Mouse (Mus musculus) kidney, postnatal 0 days (tissue): ENCODE measurements around the gene Inpp5b. TPM values are rescaled to one million over a fixed set of nuclear protein-coding genes. Genes with fewer than 3 reads are reported as not detected.

Source experiments
- ATAC-seq: fragments of 200-750 bp; cut with Nextera tagmentation; replicated peaks from 2 replicates; pipeline ENCODE4 v1.8.0; 2017; ENCODE audit warnings: low read depth, moderate number of reproducible peaks, moderate TSS enrichment, moderate library complexity; ENCODE audit not compliant: low FRiP score
- DNase-seq: peaks from one replicate; pipeline ENCODE4 v3.0.0-alpha.2; 2016; ENCODE audit warnings: low spot score
- H3K27ac ChIP-seq: fragments of 300-500 bp; sonication (generic); 2 replicates; pipeline ENCODE4 v1.5.1; 2014; ENCODE audit warnings: mild to moderate bottlenecking
- H3K27me3 ChIP-seq: fragments of 300-500 bp; sonication (generic); 2 replicates; pipeline ENCODE4 v1.6.1; 2014; ENCODE audit warnings: low read length, mixed read lengths; ENCODE audit not compliant: insufficient read depth
- H3K36me3 ChIP-seq: fragments of 300-500 bp; sonication (generic); 2 replicates; pipeline ENCODE4 v1.6.1; 2014; ENCODE audit warnings: low read length, mixed read lengths; ENCODE audit not compliant: insufficient read depth
- H3K4me1 ChIP-seq: fragments of 300-500 bp; sonication (generic); replicated peaks from 2 replicates; pipeline ENCODE4 v1.6.1; 2014; ENCODE audit warnings: antibody characterized with exemption, low read length, mixed read lengths; ENCODE audit not compliant: insufficient read depth
- H3K4me2 ChIP-seq: fragments of 300-500 bp; sonication (generic); 2 replicates; pipeline ENCODE4 v1.6.1; 2014; ENCODE audit warnings: mild to moderate bottlenecking, low read length, moderate library complexity, mixed read lengths
- H3K4me3 ChIP-seq: fragments of 300-500 bp; sonication (generic); replicated peaks from 2 replicates; pipeline ENCODE4 v1.5.1; 2014; ENCODE audit warnings: low read depth, low read length
- H3K9ac ChIP-seq: fragments of 300-500 bp; sonication (generic); 2 replicates; pipeline ENCODE4 v1.6.1; 2014; ENCODE audit warnings: low read depth, low read length
- H3K9me3 ChIP-seq: fragments of 300-500 bp; sonication (generic); replicated peaks from 2 replicates; pipeline ENCODE4 v1.6.1; 2016; ENCODE audit warnings: low read length, inconsistent platforms, mixed read lengths
- CTCF ChIP-seq: IDR thresholded peaks from 2 replicates; pipeline ENCODE4 v1.5.1; 2016; ENCODE audit warnings: antibody characterized with exemption, low read depth, mild to moderate bottlenecking, moderate library complexity
- WGBS: fragments of 180-500 bp; shearing (Covaris S2); extraction: QIAGEN DNeasy Blood & Tissue Kit; methylation state at CpG from one replicate; pipeline ENCODE4 v1.1.7; 2014; 5-methylcytosine and 5-hydroxymethylcytosine counted together
- polyA plus RNA-seq: library from polyadenylated mRNA; unstranded; fragments of >200 nt; fragmentation: Nextera tagmentation; extraction: Ambion mirVana; gene quantifications from 2 replicates; pipeline ENCODE4 v1.2.1, GENCODE M21; 2015

Inpp5b gene
- polyA plus RNA-seq, 1 experiment from 2014 or later = 21.8 TPM

- Histone ChIP-seq H3K27ac (no peak overlapping the region), H3K4me2 (no peak overlapping the region), H3K4me3 (no peak overlapping the region), H3K4me1 (no peaks in the 10 kb centered on the region), H3K27me3 (no peaks in the 10 kb centered on the region), H3K36me3 (0 out of 2 replicates have a peak, but pooled peaks cover under 1% of the 10 kb centered on the region), H3K9ac (no peak overlapping the region), H3K9me3 (no peaks in the 10 kb centered on the region)
- no peak for TF ChIP-seq CTCF
- DNase-seq (no peak), ATAC-seq (no peak)
- WGBS = 56% methylated on average over 1 of the region's 1 CpGs
Measured at GRCm38 (mm10) chr4:124738783-124739182, 2.9 kb upstream of the Inpp5b start.

- no peaks in the 10 kb centered on the region for H3K27me3 ChIP-seq
- peaks cover 5% of the 10 kb centered on the region; the same call in 1 of the 2 replicates for H3K36me3 ChIP-seq
- TF ChIP-seq CTCF = no peak
- no peaks in the 10 kb centered on the region for H3K9me3 ChIP-seq
- ATAC-seq = peak; percentile 49
- no peaks in the 10 kb centered on the region for H3K4me1 ChIP-seq
- no peak overlapping the region for H3K27ac ChIP-seq
- peak; percentile 2 for DNase-seq
- no peak overlapping the region for H3K9ac ChIP-seq
- WGBS = 86% methylated on average over 11 of the region's 11 CpGs
- no peak overlapping the region for H3K4me2 ChIP-seq
- H3K4me3 ChIP-seq = no peak overlapping the region
Measured at GRCm38 (mm10) chr4:124742839-124743238, 1.2 kb downstream of the Inpp5b start.

DNA sequence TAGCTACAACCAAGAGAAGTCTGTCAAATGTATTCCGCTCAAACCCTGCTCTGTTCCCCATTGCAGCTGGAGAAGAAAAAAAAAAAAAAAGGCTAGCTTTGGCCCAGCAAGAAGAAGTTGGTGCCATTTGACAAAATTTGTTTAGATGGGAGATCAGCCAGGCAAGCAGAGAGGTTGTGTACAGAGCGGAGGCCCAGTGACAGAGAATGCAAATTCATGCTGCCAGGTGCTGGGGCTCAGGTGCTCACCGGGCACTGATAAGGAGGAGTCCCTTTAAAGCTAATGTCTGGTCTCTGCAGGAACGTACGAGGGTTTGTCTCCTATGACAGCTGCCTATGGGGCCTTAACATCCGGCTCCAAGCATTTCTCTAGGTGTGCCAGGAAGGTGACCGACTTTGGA is 4.9 kb downstream of the Inpp5b start:
- H3K4me3 ChIP-seq = no peak overlapping the region
- H3K27me3 ChIP-seq = no peaks in the 10 kb centered on the region
- no peak for ATAC-seq
- no peak overlapping the region for H3K4me2 ChIP-seq
- H3K4me1 ChIP-seq = no peaks in the 10 kb centered on the region
- DNase-seq = no peak
- H3K9me3 ChIP-seq = no peaks in the 10 kb centered on the region
- H3K27ac ChIP-seq = no peak overlapping the region
- H3K9ac ChIP-seq = no peak overlapping the region
- H3K36me3 ChIP-seq = peaks cover 5% of the 10 kb centered on the region; the same call in 1 of the 2 replicates
- 79% methylated on average over 7 of the region's 7 CpGs for WGBS
- TF ChIP-seq CTCF = no peak

GRCm38 (mm10) chr4:124747851-124748250 is 6.2 kb downstream of the Inpp5b start:
- peaks cover 5% of the 10 kb centered on the region; the same call in 1 of the 2 replicates for H3K36me3 ChIP-seq
- H3K4me2 ChIP-seq = no peak overlapping the region
- TF ChIP-seq CTCF = no peak
- peak; percentile 46; the same call in 1 of the 2 replicates for ATAC-seq
- H3K27ac ChIP-seq = peak overlapping the region; percentile 31; the same call in 1 of the 2 replicates
- no peak overlapping the region for H3K4me3 ChIP-seq
- H3K9me3 ChIP-seq = no peaks in the 10 kb centered on the region
- 60% methylated on average over 4 of the region's 4 CpGs for WGBS
- peaks cover 8% of the 10 kb centered on the region; the same call in 1 of the 2 replicates for H3K4me1 ChIP-seq
- no peaks in the 10 kb centered on the region for H3K27me3 ChIP-seq
- DNase-seq = no peak
- H3K9ac ChIP-seq = no peak overlapping the region

DNA sequence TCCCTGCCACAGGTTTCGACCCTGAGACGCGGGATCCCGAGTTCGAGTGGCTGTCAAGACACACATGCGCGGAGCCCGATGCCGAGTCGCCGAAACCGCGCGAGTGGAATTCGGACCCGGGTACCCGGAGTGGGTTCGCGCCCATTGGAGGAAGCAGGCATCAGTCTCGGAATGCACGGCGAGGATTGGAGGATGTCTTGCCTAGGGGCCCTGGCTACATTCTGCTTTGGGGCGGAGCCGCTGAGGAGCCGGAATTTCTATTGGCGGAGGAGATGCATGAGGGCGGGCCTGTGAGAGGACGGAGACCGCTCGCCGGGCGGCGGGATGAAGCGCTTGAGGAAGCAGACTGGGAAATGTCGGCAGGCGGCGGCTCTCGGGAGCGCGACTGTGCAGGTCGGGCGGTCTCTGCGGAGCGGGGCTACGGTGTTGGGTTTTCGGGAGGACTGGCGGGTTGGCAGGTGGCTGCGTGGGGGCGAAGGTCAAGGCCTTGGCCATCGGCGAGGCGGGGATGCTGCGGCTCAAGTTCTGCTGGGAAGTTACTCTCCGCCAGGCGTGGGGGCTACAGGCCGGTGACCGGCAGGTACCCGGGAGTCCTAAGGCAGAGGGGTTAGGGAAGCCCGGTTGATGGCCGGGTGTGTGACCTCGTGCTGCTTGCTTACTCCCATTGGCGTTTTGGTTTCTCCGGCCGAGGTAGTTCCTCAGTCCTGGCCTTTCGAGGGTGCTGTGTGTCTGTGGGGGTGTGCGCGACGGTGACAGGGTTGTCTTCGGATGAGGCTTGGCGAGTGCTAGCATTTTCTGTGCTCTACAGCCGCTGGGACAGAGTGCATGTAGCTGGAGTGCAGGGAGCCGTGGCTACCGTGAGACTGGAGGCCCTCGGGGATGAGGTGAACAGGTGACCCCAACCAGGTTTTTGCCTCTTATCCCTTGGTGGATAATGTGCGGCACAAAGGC is 9.9 kb downstream of the Inpp5b start:
- H3K4me2 ChIP-seq = peak overlapping the region; percentile 98
- ATAC-seq = peak; percentile 97
- no peaks in the 10 kb centered on the region for H3K27me3 ChIP-seq
- H3K9me3 ChIP-seq = no peaks in the 10 kb centered on the region
- under 1% methylated on average over 75 of the region's 75 CpGs for WGBS
- H3K27ac ChIP-seq = peak overlapping the region; percentile 60
- no peak for TF ChIP-seq CTCF
- 0 out of 2 replicates have a peak, but pooled peaks cover 3% of the 10 kb centered on the region for H3K36me3 ChIP-seq
- H3K4me3 ChIP-seq = peak overlapping the region; percentile 78
- peaks cover 12% of the 10 kb centered on the region; the same call in 1 of the 2 replicates for H3K4me1 ChIP-seq
- H3K9ac ChIP-seq = peak overlapping the region; percentile 73
- peak; percentile 98 for DNase-seq

DNA sequence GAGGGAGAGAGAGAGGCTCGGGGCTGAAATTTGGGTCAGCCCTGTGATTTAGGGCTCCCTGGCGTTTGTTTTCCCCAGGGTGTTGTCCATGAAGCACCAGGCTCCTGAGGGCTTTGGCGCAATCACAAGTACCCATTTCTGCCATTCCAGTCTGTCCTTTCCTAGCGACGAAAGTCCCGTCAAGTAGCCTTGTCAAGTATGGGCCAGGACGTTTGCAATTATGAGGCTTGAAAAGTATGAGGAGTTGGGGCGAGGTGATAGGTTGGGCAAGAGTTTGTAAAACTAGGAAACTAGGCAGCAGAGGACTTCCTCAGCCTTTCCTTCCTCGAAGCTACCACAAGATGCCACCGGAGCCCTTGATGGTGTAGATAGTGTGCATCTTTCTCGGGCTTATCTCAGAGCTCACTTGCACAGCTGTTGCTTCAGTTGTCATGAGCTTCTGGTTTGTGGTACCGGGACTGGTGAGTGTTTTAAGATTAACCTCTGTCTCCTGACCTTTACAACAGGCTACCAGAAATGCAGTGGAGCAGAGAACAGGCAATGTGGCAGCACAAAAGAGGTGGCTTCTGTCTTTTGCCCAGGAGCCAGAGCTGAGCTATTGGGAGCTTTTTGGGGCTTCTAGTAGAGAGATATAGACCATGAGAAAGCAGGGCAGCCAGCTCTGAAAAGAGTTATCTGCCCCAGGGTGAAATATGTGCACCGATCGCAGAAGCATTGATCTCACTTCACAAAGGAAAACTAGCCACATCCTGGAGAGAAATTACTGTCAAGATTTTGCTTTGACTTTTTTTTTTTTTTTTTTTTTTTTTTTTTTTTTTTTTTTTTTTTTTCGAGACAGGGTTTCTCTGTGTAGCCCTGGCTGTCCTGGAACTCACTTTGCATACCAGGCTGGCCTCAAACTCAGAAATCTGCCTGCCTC is 10.9 kb downstream of the Inpp5b start:
- peak overlapping the region; percentile 78 for H3K4me3 ChIP-seq
- peak overlapping the region; percentile 73 for H3K9ac ChIP-seq
- no peaks in the 10 kb centered on the region for H3K27me3 ChIP-seq
- DNase-seq = no peak
- 0 out of 2 replicates have a peak overlapping the region, but pooled peaks have one; percentile 60 for H3K27ac ChIP-seq
- H3K4me1 ChIP-seq = peaks cover 12% of the 10 kb centered on the region; the same call in 1 of the 2 replicates
- no peak for ATAC-seq
- H3K9me3 ChIP-seq = no peaks in the 10 kb centered on the region
- peak overlapping the region; percentile 98 for H3K4me2 ChIP-seq
- 0 out of 2 replicates have a peak, but pooled peaks cover under 1% of the 10 kb centered on the region for H3K36me3 ChIP-seq
- TF ChIP-seq CTCF = 0 out of 2 replicates have a peak, but pooled peaks have one; percentile 29
- WGBS = 15% methylated on average over 14 of the region's 15 CpGs
